Mouse (Mus musculus) hindbrain, postnatal 0 days (tissue): Measurements from ENCODE around the gene Pign. TPM values are rescaled to one million over a fixed set of nuclear protein-coding genes. Genes with fewer than 3 reads are reported as not detected.

ENCODE experiments used
- ATAC-seq: fragments of 200-750 bp; cut with Nextera tagmentation; 2 replicates; pipeline ENCODE4 v1.8.0; 2017; ENCODE audit warnings: mild to moderate bottlenecking, moderate TSS enrichment, moderate library complexity
- DNase-seq: peaks from one replicate; pipeline ENCODE4 v3.0.0-alpha.2; 2015; ENCODE audit warnings: low spot score
- H3K27ac ChIP-seq: fragments of 300-500 bp; sonication (generic); 2 replicates; pipeline ENCODE4 v1.5.1; 2014; ENCODE audit warnings: mild to moderate bottlenecking
- H3K27me3 ChIP-seq: fragments of 300-500 bp; sonication (generic); 2 replicates; pipeline ENCODE4 v1.6.1; 2014; ENCODE audit warnings: low read length, mixed read lengths; ENCODE audit not compliant: insufficient read depth
- H3K36me3 ChIP-seq: fragments of 300-500 bp; sonication (generic); 2 replicates; pipeline ENCODE4 v1.6.1; 2014; ENCODE audit warnings: low read length, mixed read lengths; ENCODE audit not compliant: insufficient read depth
- H3K4me1 ChIP-seq: fragments of 300-500 bp; sonication (generic); 2 replicates; pipeline ENCODE4 v1.6.1; 2014; ENCODE audit warnings: antibody characterized with exemption, low read length, mixed read lengths; ENCODE audit not compliant: insufficient read depth
- H3K4me2 ChIP-seq: fragments of 300-500 bp; sonication (generic); 2 replicates; pipeline ENCODE4 v1.6.1; 2014; ENCODE audit warnings: low read depth, mild to moderate bottlenecking, low read length, moderate library complexity, mixed read lengths
- H3K4me3 ChIP-seq: fragments of 300-500 bp; sonication (generic); 2 replicates; pipeline ENCODE4 v1.5.1; 2014; ENCODE audit warnings: low read length
- H3K9ac ChIP-seq: fragments of 300-500 bp; sonication (generic); replicated peaks from 2 replicates; pipeline ENCODE4 v1.6.1; 2014; ENCODE audit warnings: mild to moderate bottlenecking, low read length, moderate library complexity, mixed read lengths
- H3K9me3 ChIP-seq: fragments of 300-500 bp; sonication (generic); 2 replicates; pipeline ENCODE4 v1.6.1; 2016; ENCODE audit warnings: low read length, mixed read lengths
- CTCF ChIP-seq: IDR thresholded peaks from 2 replicates; pipeline ENCODE4 v1.5.1; 2016; ENCODE audit warnings: antibody characterized with exemption, control low read depth, low read depth
- WGBS: fragments of 180-500 bp; shearing (Covaris S2); extraction: QIAGEN DNeasy Blood & Tissue Kit; methylation state at CpG from one replicate; pipeline ENCODE4 v1.1.7; 2014; 5-methylcytosine and 5-hydroxymethylcytosine counted together
- microRNA-seq, 2 experiments: library from miRNA; unstranded; fragments of <30 nt; microRNA quantifications; one replicate each; pipeline ENCODE4; 2016
- polyA plus RNA-seq: library from polyadenylated mRNA; unstranded; fragments of >200 nt; fragmentation: Nextera tagmentation; extraction: Ambion mirVana; gene quantifications from 2 replicates; pipeline ENCODE4 v1.2.1, GENCODE M21; 2015
- total RNA-seq: library from RNA; depleted of rRNA; stranded (reverse); fragments of >200 nt; gene quantifications from 2 replicates; pipeline ENCODE4 v1.2.3, GENCODE M21; 2014; rRNA removed

Pign gene
- total and polyA plus RNA-seq, 2 experiments from 2014 or later: 7.1 to 20.2 TPM

- TF ChIP-seq CTCF: no peak
- DNase-seq (no peak), ATAC-seq (no peak)
- no peaks in the 10 kb centered on the region for H3K27me3 ChIP-seq
- H3K4me1 ChIP-seq: no peaks in the 10 kb centered on the region
- no peak overlapping the region for H3K27ac ChIP-seq
- H3K36me3 ChIP-seq: no peaks in the 10 kb centered on the region
- no peak overlapping the region for H3K4me2 ChIP-seq
- 55% methylated on average over 4 of the region's 4 CpGs for WGBS
- no peaks in the 10 kb centered on the region for H3K9me3 ChIP-seq
- H3K9ac ChIP-seq: no peak overlapping the region
- no peak overlapping the region for H3K4me3 ChIP-seq
These were observed 176.4 kb downstream of the Pign start for GRCm38 (mm10) chr1:105487037-105487436.

Small RNAs within 50 kb of the gene (microRNA-seq; reads per million reads assigned to microRNA genes)
- gene Gm22426: 0 reads per million in 2 experiments

Other genes with a start within 250 kb of the Pign start
- 80.7 and 82.8 TPM in 2 replicates for gene Relch, start 184 bp upstream of the Pign start, total RNA-seq
- gene Relch, start 184 bp upstream of the Pign start, polyA plus RNA-seq: 47.1 and 47.8 TPM in 2 replicates
- 3.2 and 4.0 TPM in 2 replicates for gene Tnfrsf11a, start 117.0 kb upstream of the Pign start, total RNA-seq
- gene Tnfrsf11a, start 117.0 kb upstream of the Pign start, polyA plus RNA-seq: 1.1 and 1.2 TPM in 2 replicates